Mouse (Mus musculus) mature B cell (primary cell): ENCODE measurements around the gene Lclat1.
"Not testable (repeated sequence)": the region's sequence is repeated elsewhere in the genome, so short reads cannot be mapped to it uniquely, and the experiment has no call there.

Source experiments
- in situ Hi-C: fragments of 300-500 bp; cut with MboI; formaldehyde crosslinking; loops from 2 replicates; pipeline ENCODE4 v1.14.3; 2019

Gene Lclat1

DNA sequence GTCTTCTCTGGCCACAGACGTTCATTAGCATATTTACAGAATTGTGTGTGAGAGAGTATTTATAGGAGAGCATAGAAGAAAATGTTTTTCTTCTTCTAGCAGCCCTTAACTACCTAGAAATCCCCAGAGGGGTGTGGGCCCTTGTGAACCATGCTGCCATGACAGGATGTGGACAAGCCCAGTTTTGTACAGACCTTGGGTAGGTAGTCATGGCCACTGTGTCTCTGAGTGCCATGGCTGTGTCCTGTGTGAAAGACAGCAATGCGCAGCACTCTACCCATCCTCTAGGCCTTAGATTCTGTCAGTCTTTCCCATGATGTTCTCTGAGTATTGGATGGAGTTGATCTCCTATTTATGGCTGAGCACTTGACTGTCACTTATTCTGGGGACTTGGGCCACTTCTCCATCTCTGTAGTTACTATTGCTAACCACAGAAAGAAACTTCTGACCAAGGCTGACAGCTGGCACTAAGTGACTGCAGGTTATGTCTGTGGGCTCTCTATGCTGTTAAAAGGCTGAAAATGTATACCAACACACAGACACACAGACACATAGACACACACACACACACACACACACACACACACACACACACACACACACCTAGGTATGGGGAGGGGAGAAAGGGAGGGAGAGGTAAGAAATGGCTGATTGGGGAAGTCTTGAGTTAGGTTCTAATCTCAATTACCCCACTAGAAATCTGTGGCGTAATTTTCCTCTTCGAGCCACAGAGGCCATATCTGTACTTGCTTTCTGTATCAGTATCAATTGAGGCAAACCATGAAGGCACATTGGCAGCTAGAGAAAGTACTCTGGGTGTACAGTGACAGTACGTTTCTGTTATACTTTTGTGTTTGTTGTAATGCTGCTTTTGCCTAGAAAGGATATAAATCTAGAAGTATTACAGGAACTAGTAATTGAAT, 29.0 kb downstream of the Lclat1 start:
- in situ Hi-C loops: no loop called here

DNA sequence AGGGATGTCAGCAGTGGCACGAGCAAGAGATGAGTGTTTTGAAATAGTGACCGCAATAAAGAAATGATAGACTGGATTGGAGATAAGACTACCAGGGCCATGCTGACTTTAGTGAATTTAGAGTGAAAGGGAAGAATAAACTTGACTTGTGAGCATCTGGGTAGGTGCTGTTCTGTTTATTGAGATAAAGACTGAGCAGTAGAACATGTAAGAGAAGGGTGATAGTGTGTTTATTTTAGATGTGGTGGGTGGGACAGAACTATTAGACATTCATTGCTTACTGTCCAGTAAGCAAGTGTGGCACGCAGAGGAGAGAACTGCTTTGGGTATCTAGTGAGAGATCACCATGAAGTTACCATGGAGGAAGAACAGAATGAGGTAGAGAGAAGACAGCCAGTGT, 30.4 kb downstream of the Lclat1 start:
- in situ Hi-C loops: no loop called here

DNA sequence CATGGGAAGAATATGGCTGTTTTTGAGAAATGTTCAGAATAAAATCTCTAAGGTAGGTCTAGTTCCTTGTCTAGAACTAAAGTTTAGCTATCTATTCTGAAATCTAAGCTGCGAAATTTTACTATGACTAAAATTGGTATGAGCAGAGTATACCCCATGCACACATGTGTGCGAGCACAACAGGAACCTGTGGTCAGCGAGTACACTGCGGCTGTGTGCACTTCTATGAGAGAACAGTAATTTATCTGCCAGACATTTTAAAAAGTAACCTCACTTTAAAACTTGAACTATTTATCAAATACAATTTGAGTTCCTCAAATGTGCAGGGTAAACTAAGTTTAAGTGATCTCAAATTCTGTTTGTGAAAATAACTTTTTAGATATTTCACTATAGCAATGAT, 34.2 kb downstream of the Lclat1 start:
- in situ Hi-C loops: no loop called here

DNA sequence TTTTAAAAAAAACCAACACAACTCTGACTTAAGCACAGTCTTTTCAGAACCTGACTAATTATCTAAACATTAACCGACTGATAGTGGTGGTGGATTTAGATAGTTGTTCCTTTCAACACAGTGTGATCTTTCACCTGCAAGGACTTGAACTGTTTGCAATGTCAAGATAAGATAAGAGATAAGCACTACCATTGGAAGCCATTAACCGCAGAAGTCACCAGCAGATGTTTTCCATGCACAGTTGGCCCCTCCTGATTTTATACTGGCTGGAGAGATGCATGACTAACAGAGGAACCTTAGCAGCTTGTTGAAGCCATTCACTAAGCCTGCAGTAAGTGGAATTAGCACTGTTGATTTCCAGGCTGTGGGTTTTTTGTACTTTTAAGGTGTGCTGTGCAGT, 34.7 kb downstream of the Lclat1 start:
- in situ Hi-C loops: no loop called here

DNA sequence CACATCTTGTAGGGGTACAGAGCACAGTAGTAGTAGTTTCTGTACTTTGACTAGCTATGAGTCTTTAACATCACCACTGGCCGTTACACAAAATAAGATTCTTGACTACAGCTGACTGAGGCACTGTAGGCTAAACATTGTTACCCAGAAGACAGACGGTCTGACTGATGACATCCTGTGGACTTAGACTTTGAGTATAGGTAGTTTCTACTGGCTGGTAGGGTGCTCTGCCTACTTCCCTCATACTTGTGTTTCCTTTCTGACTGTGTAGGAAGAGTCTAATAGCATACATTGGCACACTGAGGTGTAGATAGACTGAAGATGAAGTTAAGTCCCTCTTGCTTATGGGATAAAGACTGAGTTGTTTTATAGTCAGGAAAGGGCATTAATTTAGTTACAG, 37.6 kb downstream of the Lclat1 start:
- in situ Hi-C loops: no loop called here

DNA sequence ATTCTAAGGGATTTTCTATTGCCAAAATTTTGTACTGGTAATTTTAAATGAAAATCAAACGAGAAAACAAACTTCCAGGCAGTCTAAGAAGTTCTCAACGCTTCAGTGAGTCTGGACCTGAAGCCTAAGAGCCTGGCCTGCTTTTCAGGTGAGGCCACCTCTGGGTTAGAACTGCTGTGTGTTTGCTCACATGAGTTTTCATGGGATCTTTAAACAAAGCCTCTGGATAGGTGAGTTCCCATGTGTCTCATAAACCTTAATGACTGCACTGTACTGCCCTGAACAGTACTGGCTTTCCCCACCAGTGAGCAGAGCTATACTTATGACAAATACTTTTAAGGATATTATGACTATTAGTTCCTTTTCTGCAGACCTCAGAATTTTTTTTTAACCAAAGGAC, 40.8 kb downstream of the Lclat1 start:
- in situ Hi-C loops: no loop called here

DNA sequence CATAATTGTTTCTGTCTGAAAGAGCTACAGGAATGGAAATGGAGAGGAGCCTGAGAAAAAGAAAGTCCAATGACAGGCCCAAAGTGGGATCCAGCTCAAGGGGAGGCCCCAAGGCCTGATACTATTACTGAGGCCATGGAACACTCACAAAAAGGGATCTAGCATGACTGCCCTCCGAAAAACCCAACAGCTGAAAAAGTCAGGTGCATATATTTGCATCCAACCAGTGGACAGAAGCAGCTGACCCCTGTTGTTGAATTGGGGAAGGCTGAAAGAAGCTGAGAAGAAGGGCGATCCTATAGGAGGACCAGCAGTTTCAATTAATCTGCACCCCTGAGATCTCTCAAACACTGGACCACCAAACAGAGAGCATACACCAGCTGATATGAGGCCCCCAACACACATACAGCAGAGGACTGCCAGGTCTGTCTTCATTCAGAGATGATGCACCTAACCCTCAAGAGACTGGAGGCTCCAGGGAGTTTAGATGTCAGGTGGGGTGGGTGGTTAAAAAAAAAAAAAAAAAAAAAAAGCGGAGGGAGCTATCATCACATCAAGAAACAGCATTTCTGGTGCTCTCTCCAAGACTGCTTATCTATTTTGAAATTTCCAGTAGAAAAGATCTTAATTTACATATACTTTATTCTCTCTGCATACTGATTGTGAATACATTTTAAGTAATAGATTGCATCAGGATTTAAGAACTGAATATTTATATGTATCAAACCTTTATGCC, 45.2 kb downstream of the Lclat1 start:
- in situ Hi-C loops: not testable (repeated sequence)

DNA sequence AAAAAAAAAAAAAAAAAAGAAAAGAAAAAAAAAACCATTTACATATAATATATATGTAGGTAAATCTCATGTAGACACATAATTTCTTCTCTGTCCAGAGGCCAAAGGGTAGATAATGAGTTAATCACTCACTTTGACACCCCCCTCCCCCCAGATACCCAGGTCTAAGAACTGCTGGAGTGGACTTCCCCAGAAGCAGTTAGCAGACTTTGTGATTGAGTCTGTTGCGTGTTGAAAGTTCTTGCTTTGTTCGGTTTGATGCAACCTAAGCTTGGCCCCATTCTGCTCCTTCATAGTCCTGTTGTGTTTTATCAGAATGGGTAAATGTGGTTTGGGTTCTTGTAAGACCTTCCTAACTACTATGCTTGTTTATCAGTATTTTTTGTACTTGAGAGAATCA, 45.9 kb downstream of the Lclat1 start:
- in situ Hi-C loops: no loop called here

DNA sequence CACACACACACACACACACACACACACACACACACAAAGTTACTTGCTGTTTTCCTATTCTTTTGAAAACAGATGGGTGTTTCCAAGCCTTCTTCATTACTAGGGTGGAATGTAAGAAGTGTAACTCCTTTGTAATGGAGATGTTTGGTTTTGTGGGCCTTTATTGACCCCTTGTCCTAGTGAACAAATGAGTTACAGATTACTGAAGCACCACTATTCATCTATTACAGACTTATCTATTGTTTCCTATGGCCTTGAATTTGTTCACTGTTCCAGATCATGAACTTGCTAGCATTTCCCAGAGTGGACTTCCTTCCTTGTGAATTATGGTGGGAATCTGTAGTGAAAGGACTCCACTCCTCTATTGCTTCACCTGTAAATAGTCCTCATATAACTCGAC, 48.8 kb downstream of the Lclat1 start:
- in situ Hi-C loops: no loop called here

DNA sequence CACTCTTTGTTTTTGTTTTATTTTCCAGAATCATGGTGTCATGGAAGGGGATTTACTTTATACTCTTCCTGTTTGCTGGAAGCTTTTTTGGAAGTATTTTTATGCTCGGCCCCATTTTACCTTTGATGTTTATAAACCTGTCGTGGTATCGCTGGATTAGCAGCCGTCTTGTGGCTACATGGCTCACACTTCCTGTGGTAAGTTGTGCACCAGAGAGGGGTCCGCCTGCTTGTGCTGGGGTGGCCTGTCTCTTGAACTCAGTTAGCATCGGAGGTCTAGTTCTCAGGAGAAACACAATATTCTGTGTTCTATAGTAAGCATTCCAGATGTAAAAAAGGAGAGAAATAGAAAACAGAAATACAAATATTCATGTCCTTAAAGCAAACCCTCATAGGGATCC, 54.0 kb downstream of the Lclat1 start:
- in situ Hi-C loops: no loop called here

DNA sequence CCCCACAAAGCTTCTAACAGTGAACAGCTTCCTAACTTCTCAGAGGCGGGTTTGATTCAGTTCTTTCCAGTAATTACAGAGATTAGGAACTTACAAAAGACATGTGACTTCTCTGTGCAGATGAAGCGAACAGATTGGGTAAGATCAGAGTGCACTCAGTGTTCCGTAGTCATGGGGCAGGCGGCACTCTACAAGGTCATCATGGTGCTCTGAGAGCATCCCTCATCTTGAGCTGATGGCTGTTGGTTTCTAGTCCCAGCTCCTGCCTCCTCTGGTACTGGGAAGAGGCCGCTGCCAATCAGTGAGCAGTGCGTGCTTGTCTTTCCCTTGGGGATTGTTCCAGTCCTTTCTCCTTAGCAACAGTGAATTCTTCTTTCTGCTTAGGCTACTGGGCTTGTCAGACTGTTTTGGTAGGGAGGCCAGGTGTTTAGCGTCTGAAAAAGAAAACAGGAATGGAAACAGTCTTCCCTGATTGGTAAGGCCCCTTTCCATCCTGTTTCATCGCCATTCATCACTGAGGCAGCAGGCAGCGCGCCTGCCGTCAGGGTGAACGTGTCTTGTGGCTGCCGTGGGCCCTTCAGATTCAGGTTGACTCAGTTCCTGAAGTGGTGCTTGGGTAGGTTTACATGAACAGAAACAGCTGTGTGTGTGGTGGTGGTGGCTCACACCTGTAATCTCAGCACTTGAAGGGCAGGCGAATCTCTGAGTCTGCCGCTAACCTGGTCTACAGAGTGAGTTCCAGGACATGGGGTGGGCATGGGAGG, 54.8 kb downstream of the Lclat1 start:
- in situ Hi-C loops: no loop called here

DNA sequence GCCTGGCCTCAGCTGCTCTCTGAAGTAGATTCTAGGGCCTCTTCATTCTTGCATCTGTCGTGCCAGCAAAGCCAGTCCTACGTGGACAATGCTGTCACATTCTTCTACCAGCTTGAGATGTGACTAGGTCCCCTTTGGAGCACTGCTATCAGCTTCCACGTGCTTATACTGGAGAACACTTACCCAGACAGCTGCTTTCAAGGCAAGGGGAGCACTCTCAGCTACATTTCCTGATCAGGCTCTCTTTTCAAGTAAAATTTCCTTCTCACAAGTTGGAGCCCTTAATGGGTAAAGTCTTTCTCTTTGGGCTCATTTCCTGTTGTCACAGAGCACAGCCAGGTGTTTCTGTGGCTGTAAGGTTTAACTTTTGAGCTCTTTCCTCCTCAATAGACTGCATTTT, 55.8 kb downstream of the Lclat1 start:
- in situ Hi-C loops: no loop called here

DNA sequence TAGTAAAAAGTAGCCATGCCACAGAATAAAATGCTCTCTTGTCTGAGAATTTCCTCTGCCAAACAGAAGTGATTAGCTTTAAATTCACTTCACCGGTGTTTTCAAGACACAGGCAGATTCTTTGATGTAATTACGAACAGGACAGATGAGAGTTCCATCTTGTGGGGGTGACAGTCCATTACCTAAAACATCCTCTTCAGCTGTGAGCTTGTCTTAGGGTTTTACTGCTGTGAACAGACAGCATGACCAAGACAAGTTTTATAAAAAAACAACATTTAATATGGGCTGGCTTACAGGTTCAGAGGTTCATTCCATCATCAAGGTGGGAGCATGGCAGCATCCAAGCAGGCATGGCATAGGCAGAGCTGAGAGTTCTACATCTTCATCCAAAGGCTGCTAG, 56.3 kb downstream of the Lclat1 start:
- in situ Hi-C loops: no loop called here

DNA sequence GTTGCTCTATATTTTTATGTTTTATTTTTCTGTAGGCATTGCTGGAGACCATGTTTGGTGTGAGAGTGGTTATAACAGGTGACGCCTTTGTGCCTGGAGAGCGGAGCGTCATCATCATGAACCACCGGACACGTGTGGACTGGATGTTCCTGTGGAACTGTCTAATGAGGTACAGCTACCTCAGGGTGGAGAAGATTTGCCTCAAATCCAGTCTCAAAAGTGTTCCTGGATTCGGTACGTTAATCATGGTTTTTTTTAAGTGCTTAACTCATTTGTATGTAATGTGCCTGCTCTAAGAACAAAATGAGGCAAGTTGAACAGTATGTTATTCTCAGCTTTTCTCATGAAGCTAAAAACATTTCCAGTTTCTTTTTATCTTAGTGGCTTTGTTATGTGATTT, 61.7 kb downstream of the Lclat1 start:
- in situ Hi-C loops: no loop called here

DNA sequence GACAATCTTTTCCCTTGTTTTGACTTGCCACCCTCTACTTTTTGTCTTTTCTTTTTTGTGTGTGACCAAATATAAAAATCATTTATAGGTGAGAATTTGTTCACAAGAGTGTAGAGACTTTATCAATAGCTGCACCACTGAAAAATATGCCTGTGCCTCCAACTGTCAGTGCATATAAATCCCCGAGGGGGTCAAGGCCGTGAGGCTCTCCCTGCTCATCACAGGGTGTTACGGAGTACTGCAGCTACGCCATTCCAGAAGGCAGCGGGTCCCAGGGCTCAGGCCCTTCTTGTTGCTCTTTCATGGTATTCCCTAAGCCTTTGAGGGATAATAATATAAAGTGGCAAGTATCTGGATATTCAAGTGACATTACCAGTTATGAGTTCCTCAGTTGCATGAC, 62.4 kb downstream of the Lclat1 start:
- in situ Hi-C loops: no loop called here

DNA sequence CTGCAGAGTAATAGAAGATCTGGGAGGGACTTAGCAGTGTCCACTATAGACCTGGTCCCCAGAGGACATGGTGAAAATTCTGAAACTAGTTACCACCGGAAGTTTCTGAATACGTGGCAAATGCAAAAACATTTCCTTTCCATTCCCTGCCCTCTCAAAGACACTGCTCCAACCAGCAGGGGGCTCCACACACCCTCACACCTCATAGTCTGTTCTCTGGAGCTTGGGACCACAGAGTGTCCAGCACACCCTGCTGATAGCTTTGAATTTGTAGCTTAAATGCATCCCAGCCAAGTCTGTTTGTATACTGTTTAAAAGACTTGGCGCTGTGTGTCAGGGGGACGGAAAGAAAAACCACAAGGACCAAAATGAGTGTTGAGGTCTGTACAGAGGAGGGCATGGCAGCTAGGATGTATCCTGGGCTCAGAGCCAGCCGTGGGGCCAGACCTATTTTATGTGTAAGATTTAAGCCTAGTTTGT, 66.3 kb downstream of the Lclat1 start:
- in situ Hi-C loops: no loop called here

DNA sequence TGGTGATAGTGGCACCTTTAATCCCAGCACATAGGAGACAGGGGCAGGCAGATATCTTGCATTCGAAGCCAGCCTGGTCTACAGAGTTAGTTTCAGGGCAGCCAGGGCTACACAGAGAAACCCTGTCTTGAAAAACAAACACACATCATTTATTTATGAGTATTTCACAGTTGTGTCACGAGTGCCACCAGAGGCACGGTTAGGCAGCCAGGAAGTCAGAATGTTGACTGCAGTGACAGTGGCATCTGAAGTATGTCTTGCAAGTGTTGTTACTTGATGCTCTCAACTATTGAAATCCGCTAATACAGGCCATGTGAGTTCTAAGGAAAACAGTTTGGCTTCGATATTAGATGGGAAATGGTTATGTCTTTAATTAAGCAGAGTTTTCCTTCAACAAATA, 67.9 kb downstream of the Lclat1 start:
- in situ Hi-C loops: no loop called here

DNA sequence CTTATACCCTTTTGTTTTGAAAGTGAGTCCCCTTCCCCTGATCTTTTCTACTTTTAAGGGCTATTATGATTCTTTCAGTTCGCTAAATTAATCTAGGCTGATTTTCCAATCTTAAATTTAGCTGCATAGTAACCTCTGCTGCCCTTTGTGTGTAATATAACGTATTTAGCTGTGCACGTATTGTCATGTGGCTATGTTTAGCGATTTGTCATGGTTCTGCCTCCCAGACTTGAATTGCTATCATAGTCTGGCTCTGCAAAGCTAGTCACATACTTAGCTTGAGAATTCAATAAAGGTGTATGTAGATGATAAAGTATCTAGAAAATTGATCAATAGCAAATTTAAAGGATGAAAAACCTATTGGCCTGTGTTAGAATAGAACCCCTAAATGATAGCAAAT, 69.3 kb downstream of the Lclat1 start:
- in situ Hi-C loops: no loop called here

DNA sequence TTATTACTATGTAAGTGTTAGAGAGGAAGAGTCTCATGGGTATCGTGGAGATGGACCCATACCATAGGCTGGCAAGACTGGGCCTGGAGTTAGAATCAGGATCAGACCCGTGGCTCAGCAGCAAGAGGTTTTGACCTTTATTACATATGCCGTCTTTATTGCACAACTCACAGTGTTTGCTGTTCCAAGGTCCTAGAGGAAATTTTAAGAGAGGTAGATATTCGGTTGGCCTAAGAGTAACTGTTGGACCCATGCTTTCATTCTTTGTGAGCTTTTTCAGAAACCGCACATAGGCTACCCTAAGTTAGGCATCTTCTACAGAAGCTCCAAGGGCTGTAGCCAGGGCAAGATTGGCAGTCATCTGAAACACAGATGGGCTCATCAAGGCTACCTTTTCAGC, 79.1 kb downstream of the Lclat1 start:
- in situ Hi-C loops: no loop called here

DNA sequence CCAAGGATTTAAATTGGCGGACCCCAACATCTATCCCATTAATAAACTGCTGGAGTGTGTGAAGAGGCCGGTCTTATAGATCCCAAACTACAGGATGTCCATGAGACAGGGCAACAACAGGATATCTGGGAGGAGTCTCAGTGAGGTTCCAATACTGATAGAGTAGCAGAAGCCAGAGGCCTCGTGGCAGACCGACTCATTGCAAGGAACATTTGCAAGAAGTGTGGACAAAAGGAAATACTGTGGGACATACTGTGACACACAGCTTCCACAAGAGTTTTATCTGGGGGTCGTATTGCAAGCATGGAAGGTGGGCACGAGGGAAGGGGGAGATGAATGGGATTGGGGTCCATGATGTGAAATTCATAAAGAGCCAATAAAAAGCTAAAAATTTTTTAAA, 86.4 kb downstream of the Lclat1 start:
- in situ Hi-C loops: no loop called here

DNA sequence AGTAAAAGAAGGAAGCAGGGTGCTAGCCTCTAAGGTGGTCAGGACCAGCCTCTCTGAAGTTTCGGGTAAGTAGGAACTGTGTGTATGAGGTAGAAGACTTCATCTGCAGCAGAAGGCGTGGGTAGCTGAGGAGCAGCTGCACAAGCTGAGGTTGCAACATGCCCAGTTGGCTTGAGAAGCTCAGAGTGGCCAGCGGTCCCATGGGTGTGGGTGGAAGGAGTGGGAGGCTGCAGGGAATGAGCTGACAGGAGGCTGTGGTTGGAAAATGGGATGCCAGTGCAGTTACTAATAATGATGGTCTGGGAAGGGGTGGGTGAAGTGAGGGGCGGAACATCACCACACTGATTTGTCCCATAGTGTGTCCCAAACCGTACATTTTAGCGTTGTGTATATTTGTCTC, 86.8 kb downstream of the Lclat1 start:
- in situ Hi-C loops: no loop called here

DNA sequence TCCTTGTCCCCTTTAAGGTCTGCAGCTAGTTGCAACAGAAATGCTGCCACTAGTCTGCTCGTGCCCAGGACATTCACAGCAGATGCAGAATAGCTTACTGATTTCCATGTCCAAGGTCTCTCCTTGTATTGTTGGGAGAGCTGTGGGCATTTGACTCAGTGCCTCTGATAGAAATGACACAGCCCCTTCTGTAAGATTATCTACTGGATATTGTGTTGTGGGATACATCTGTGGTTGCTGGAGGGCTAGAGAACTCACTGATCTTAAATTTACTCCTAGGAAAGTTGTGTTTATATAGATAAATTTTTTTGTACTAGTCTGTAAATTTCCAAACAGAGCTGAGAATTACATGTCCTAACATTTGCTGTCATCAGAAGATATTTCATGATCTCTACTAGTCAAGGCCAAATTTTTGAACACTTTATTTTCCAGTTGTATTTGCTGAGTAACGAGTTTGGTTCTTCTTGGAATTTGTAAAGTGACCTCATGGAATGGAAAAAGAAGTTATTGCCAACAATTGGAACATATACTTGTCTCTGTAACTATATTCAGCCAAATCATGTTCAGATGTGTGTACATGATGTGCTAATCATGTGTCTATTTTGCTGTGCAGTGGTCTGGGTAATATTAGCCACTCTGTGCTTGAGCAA, 87.4 kb downstream of the Lclat1 start:
- in situ Hi-C loops: no loop called here
